ENCODE assay signal across 10 mouse cellular contexts in the genomic region with DNA sequence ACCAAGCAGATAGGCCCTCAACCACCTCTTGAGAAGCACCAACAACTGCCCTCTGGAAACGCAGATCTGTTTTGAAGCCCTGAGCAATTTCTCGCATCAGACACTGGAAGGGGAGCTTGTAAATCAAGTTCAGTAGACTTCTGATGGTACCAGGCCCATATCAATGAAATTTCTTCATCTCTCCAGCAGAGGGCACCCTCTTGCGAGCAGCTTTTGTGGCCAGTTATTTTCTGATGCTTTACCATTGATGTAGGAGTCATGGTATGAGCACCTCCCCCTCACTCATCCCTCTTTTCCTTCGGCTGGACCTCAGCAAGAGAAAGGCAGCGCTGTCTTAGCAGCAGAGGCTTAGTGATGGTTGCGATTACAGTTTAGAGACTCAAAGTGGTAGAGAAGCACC.
A peak's percentile ranks its signal among the peaks of the same experiment; 100 is the strongest.
DNase-seq lines count a peak whose midpoint lies in the region; ATAC-seq and TF ChIP-seq lines count a peak whose summit lies in the region.
"Had no signal": no experiment of that assay in that cellular context is flagged by ENCODE, and none has a peak within 500 bp of the region (broad histone marks: within the 10 kb centered on the region; RNA-seq: fewer than 3 reads in every experiment).

No protein-coding gene starts in this region.

- H3K27me3 ChIP-seq in lung, postnatal 0 days (replicated peaks; ENCODE audit: insufficient read depth, low read length): no peaks in the 10 kb centered on the region
- H3K27me3 ChIP-seq: embryonic facial prominence, embryonic 12.5 days had no signal

- no peak for ATAC-seq in lung, postnatal 0 days
- ATAC-seq in CD4-positive, CD25-positive, alpha-beta regulatory T cell, adult 4 months: no peak

- H3K4me3 ChIP-seq in lung, postnatal 0 days (ENCODE audit: low read depth, low read length): no peak overlapping the region
- H3K4me3 ChIP-seq: embryonic facial prominence, embryonic 12.5 days had no signal

- no peak for TF ChIP-seq EP300 in lung, postnatal 0 days (IDR thresholded peaks at IDR 0.05)

- H3K27ac ChIP-seq in lung, postnatal 0 days (ENCODE audit: low read length): no peak overlapping the region
- H3K27ac ChIP-seq: embryonic facial prominence, embryonic 12.5 days had no signal

- H3K4me1 ChIP-seq in lung, postnatal 0 days (ENCODE audit: insufficient read depth, low read depth, low read length): no peaks in the 10 kb centered on the region
- H3K4me1 ChIP-seq: embryonic facial prominence, embryonic 12.5 days had no signal

- WGBS in lung, postnatal 0 days: 53% methylated on average over 6 of the region's 6 CpGs

- no peak overlapping the region for H3K4me2 ChIP-seq in lung, postnatal 0 days (replicated peaks; ENCODE audit: low read depth, low read length)
- H3K4me2 ChIP-seq: embryonic facial prominence, embryonic 12.5 days; midbrain, embryonic 11.5 days had no signal

- H3K9me3 ChIP-seq in lung, postnatal 0 days (ENCODE audit: low read length): no peaks in the 10 kb centered on the region
- H3K9me3 ChIP-seq: embryonic facial prominence, embryonic 12.5 days had no signal

- peak; percentile 6 for DNase-seq in cerebellum, adult 9-10 months
- no peak for DNase-seq in cerebellum, adult 9-11 months
- DNase-seq in left cerebral cortex, adult 18-20 months (ENCODE audit: low spot score in 2 of 2): peak; percentile 19 to 23
- no peak for DNase-seq in left cerebral cortex, adult 8-10 months (ENCODE audit: low spot score in 2 of 2)
- DNase-seq in adipocyte (ENCODE audit: low spot score): peak; percentile 4
- peak; percentile 49 for DNase-seq in lung, postnatal 0 days (ENCODE audit: low spot score)
- DNase-seq in spleen, adult 12 weeks (ENCODE audit: low spot score): no peak

- H3K36me3 ChIP-seq in lung, postnatal 0 days (ENCODE audit: insufficient read depth, low read length): no peaks in the 10 kb centered on the region
- H3K36me3 ChIP-seq: embryonic facial prominence, embryonic 12.5 days had no signal

- TF ChIP-seq CTCF in lung, postnatal 0 days (IDR thresholded peaks at IDR 0.05): peak; percentile 62

- no peak overlapping the region for H3K9ac ChIP-seq in lung, postnatal 0 days (replicated peaks; ENCODE audit: low read depth)
- H3K9ac ChIP-seq: embryonic facial prominence, embryonic 12.5 days had no signal

Comparison
In these comparisons a context has a peak if more than half of its experiments do, and no peak if none do; other contexts are left out.
1. DNase-seq: peak in cerebellum, adult 9-10 months (single experiment), left cerebral cortex, adult 18-20 months (2 of 2), adipocyte (single experiment) and lung, postnatal 0 days (single experiment); none in cerebellum, adult 9-11 months (single experiment), left cerebral cortex, adult 8-10 months (0 of 2) and spleen, adult 12 weeks (single experiment).